Mouse (Mus musculus) kidney, adult 2 months (tissue): ENCODE measurements around the gene Arhgef17.

Experiments used
- CTCF ChIP-seq: fragments of 200-500 bp; conservative IDR thresholded peaks from 2 replicates; pipeline ENCODE4 v1.5.1; 2011; ENCODE audit warnings: low read depth, mild to moderate bottlenecking, control low read depth, low read length, moderate library complexity, mixed read lengths; ENCODE audit not compliant: insufficient read depth, insufficient read length
- POLR2A ChIP-seq: fragments of 200-500 bp; IDR thresholded peaks from one replicate; pipeline ENCODE4 v1.6.1; 2011; ENCODE audit warnings: low read depth, low read length, control low read depth

DNA sequence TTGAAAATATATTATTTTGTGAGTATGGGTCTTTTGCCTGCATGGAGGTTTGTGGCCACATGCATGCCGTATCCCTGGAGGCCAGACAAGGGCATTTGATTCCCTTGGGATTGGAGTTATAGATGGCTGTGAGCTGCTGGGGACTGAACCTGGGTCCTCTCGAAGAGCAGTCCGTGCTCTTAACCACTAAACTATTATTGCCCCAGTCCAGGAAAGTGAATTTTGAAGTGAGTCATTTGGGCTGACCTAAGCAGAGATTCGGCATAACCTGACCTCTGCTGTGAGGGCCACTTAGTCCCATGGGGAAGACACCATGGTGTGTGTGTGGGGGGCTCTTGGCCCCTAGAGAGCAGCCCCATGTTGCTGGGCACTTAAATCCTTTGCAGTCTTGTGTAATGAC, 60.6 kb downstream of the Arhgef17 start:
- TF ChIP-seq CTCF (no peak), POLR2A (no peak)
